Mouse (Mus musculus) stomach, embryonic 14.5 days (tissue): Measurements from ENCODE around the gene Mtap. TPM values are rescaled to one million over a fixed set of nuclear protein-coding genes. Genes with fewer than 3 reads are reported as not detected.

Experiments
- ATAC-seq: fragments of 200-750 bp; cut with Nextera tagmentation; 2 replicates; pipeline ENCODE4 v1.8.0; 2017; ENCODE audit warnings: low read depth, moderate TSS enrichment; ENCODE audit not compliant: insufficient number of reproducible peaks, insufficient read depth, low FRiP score
- H3K27ac ChIP-seq: fragments of 300-500 bp; sonication (generic); 2 replicates; pipeline ENCODE4 v1.5.1; 2014; ENCODE audit warnings: mild to moderate bottlenecking, low read length, moderate library complexity, mixed read lengths
- H3K27me3 ChIP-seq: fragments of 300-500 bp; sonication (generic); 2 replicates; pipeline ENCODE4 v1.6.1; 2014; ENCODE audit warnings: low read length, control low read depth, mixed read lengths; ENCODE audit not compliant: control insufficient read depth, insufficient read depth
- H3K36me3 ChIP-seq: fragments of 300-500 bp; sonication (generic); 2 replicates; pipeline ENCODE4 v1.6.1; 2014; ENCODE audit warnings: mild to moderate bottlenecking, control low read depth, low read length, moderate library complexity, mixed read lengths; ENCODE audit not compliant: control insufficient read depth, insufficient read depth
- H3K4me1 ChIP-seq: fragments of 300-500 bp; sonication (generic); 2 replicates; pipeline ENCODE4 v1.6.1; 2014; ENCODE audit warnings: low read length, control low read depth, mixed read lengths; ENCODE audit not compliant: control insufficient read depth, insufficient read depth
- H3K4me2 ChIP-seq: fragments of 300-500 bp; sonication (generic); replicated peaks from 2 replicates; pipeline ENCODE4 v1.6.1; 2014; ENCODE audit warnings: low read depth, low read length, control low read depth
- H3K4me3 ChIP-seq: fragments of 300-500 bp; sonication (generic); 2 replicates; pipeline ENCODE4 v1.5.1; 2014; ENCODE audit warnings: low read depth, low read length, control low read depth
- H3K9ac ChIP-seq: fragments of 300-500 bp; sonication (generic); replicated peaks from 2 replicates; pipeline ENCODE4 v1.6.1; 2014; ENCODE audit warnings: low read depth, mild to moderate bottlenecking, control low read depth, low read length, moderate library complexity, mixed read lengths
- H3K9me3 ChIP-seq: fragments of 300-500 bp; sonication (generic); 2 replicates; pipeline ENCODE4 v1.6.1; 2016; ENCODE audit warnings: low read depth, low read length, control low read depth; ENCODE audit not compliant: control insufficient read depth
- WGBS: fragments of 180-500 bp; shearing (Covaris S2); extraction: QIAGEN DNeasy Blood & Tissue Kit; methylation state at CpG from one replicate; pipeline ENCODE4 v1.1.7; 2014; 5-methylcytosine and 5-hydroxymethylcytosine counted together
- polyA plus RNA-seq: library from polyadenylated mRNA; unstranded; fragments of >200 nt; fragmentation: Nextera tagmentation; extraction: Ambion mirVana; gene quantifications from 2 replicates; pipeline ENCODE4 v1.2.1, GENCODE M21; 2014

Mtap gene
- polyA plus RNA-seq, 1 experiment from 2014 or later: 73.0 TPM

DNA sequence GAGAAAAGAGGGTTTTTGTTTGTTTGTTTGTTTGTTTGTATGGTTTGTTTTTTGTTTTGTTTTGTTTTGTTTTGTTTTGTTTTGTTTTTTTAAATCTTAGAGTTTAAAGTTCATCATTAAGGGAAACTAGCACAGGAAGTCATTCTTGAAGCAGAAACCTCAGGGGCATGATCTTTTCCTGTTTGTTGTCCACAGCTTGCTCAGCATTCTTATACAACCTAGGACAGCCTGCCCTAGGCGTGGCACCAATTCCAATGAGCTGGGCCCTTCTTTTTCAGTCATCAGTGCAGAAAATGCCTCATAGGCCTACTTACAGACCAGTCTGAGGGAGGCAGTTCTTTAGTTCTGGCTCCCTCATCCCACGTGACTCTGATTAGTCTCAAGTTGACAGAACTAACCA, 30.4 kb upstream of the Mtap start:
- no peak overlapping the region for H3K4me3 ChIP-seq
- ATAC-seq: no peak
- H3K4me1 ChIP-seq: no peaks in the 10 kb centered on the region
- H3K27me3 ChIP-seq: no peaks in the 10 kb centered on the region
- H3K4me2 ChIP-seq: no peak overlapping the region
- H3K9ac ChIP-seq: no peak overlapping the region
- 71% methylated on average over 2 of the region's 2 CpGs for WGBS
- H3K9me3 ChIP-seq: no peaks in the 10 kb centered on the region
- H3K36me3 ChIP-seq: no peaks in the 10 kb centered on the region
- no peak overlapping the region for H3K27ac ChIP-seq

DNA sequence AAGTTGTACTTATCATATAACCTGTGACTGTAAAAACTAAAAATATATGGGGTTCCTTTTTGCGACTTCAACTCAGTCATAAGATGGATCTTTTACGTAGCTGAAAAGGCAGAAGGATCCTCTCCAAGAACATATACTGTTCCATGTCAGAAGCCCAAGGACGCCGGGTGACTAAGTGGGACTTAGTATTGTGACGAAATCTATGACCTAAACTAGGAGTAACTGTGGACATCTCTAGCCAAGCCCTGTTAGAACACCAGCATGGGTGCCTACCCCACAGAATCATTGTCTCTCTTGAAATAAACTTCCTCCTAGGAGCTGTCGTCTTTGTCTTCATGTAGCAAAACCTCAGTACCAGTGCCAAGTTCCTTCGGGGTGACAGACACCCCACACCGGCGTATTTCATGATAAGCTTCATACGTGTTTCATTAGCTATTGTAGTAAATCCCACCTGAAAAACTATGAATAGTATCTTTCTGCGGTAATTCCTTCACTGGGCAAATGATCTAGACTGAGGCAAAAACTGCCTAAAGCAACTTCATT, 24.7 kb upstream of the Mtap start:
- no peak overlapping the region for H3K9ac ChIP-seq
- no peaks in the 10 kb centered on the region for H3K36me3 ChIP-seq
- no peaks in the 10 kb centered on the region for H3K4me1 ChIP-seq
- H3K4me3 ChIP-seq: no peak overlapping the region
- no peak for ATAC-seq
- no peaks in the 10 kb centered on the region for H3K27me3 ChIP-seq
- 89% methylated on average over 11 of the region's 11 CpGs for WGBS
- H3K9me3 ChIP-seq: no peaks in the 10 kb centered on the region
- H3K27ac ChIP-seq: no peak overlapping the region
- H3K4me2 ChIP-seq: no peak overlapping the region

DNA sequence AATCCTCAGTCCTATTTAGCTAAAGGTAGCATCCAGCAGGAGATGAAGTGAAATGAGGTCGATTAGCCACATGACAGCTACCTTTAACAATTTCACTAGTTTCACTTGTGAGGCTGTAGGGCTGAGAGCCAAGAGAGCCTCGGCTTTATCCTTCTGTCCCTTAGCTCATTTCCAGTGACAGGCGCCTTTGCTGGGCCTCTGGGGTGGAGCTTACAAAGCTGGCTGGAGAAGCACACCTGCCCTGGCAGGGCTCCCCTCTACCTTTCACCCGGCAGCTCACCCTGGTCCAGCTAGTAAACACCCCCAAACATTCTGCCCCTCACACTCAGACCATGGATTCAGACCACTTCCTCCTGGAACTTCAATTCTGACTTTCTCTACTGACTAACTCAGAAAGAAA, 24.1 kb upstream of the Mtap start:
- no peaks in the 10 kb centered on the region for H3K27me3 ChIP-seq
- no peaks in the 10 kb centered on the region for H3K4me1 ChIP-seq
- H3K4me2 ChIP-seq: no peak overlapping the region
- 49% methylated on average over 4 of the region's 4 CpGs for WGBS
- H3K27ac ChIP-seq: no peak overlapping the region
- no peaks in the 10 kb centered on the region for H3K9me3 ChIP-seq
- H3K4me3 ChIP-seq: no peak overlapping the region
- H3K9ac ChIP-seq: no peak overlapping the region
- no peak for ATAC-seq
- H3K36me3 ChIP-seq: no peaks in the 10 kb centered on the region

DNA sequence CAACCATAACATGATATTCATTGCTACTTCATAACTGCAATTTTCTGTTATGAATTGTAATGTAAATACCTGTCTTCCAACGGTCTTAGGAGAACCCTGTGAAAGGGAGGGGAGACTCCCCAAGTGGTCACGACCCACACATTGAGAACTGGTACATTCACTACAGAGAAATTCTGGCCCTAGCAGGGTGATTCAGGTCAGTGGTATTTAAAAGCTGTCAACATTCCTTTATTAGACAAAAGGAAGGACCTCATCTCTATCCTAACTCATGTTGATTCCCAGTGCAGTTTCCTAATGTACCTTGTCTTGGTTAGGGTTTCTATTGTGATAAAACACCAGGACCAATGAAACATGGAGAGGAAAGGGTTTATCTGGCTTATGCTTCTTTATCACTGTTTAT, 20.9 kb upstream of the Mtap start:
- Histone ChIP-seq H3K27me3 (no peaks in the 10 kb centered on the region), H3K27ac (no peak overlapping the region), H3K4me3 (no peak overlapping the region), H3K9ac (no peak overlapping the region), H3K4me1 (no peaks in the 10 kb centered on the region), H3K4me2 (no peak overlapping the region), H3K36me3 (no peaks in the 10 kb centered on the region), H3K9me3 (no peaks in the 10 kb centered on the region)
- ATAC-seq: no peak
- WGBS: 56% methylated on average over 2 of the region's 2 CpGs

DNA sequence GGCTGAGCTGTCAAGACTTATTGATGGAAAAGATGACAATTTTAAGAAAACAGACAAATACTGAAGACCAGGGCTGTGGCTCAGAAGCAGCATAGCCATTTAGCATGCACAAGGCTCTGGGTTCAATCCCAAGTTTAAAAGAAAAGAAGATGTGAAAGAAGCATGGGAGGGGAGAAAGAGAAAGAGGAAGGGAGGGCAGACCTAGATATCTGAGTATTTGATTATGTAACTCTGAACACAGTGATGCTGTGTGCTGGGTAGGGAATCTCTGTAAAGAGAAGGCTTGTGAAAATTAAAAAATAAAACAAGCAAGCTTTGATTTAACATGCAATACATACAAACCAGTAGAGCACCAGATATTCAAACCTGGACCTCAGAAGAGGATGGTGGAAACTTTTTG, 17.0 kb upstream of the Mtap start:
- Histone ChIP-seq H3K4me3 (no peak overlapping the region), H3K9ac (no peak overlapping the region), H3K36me3 (no peaks in the 10 kb centered on the region), H3K9me3 (no peaks in the 10 kb centered on the region), H3K4me1 (no peaks in the 10 kb centered on the region), H3K4me2 (no peak overlapping the region), H3K27me3 (no peaks in the 10 kb centered on the region), H3K27ac (no peak overlapping the region)
- no peak for ATAC-seq

DNA sequence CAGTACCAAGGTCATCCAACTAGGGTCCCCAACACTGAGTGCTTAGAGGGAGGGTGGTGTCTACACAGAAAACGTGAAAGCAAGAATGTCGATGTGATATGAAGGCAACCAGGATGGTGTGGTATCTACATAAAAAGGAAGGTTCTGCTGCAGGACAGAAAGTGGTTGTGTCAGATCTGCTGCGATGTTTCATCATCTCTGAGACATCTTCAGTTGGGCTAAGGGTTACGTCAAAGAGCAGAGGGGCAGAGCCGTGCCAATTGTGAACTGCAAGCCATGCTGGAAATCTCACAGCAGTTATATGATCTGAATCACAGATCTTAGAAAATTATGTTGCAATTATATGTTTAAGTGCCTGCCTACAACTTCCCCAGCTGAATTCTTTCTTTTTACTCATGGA, 16.6 kb upstream of the Mtap start:
- Histone ChIP-seq H3K4me1 (no peaks in the 10 kb centered on the region), H3K9ac (no peak overlapping the region), H3K36me3 (no peaks in the 10 kb centered on the region), H3K9me3 (no peaks in the 10 kb centered on the region), H3K27me3 (no peaks in the 10 kb centered on the region), H3K4me2 (no peak overlapping the region), H3K4me3 (no peak overlapping the region), H3K27ac (no peak overlapping the region)
- ATAC-seq: no peak
- 91% methylated on average over 5 of the region's 5 CpGs for WGBS

DNA sequence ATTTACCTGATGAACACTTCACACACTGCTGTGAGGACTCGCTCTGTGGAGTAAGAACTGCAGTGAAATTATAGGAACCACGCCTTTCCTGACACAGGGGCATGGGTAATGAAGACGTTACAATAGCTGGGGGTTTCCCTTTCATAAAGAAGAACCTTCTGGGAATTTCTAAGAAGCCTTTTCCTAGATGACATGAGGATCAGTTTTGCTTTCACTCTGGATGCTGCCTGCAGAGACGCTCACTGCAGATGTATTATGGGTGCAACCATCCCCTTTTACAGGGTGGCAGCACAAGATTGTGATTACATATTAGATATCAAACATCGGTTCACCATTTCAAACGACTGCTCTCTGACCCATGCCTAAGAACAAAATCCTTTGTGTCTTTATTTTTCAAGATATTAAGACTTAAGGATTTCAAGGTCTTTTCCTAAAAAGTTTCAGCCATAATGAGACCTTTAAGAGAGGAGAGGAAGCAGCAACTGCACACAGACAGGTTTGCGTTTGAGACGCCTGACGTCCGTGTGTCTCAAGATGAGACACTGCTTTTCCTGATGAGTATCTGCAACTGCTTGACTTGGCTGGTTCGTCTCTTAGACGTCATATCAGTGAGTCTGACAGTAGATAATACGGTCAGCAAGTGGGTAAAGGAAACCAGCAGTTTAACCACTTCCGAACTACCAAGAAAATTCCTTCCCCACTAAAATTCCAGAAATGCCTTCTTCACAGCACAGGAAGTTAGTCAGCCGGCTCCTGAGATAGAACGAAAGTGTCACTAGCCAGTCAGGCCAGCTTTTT, 13.3 kb upstream of the Mtap start:
- 56% methylated on average over 16 of the region's 16 CpGs for WGBS
- Histone ChIP-seq H3K4me2 (no peak overlapping the region), H3K9ac (no peak overlapping the region), H3K27ac (no peak overlapping the region), H3K36me3 (no peaks in the 10 kb centered on the region), H3K27me3 (no peaks in the 10 kb centered on the region), H3K4me3 (no peak overlapping the region), H3K9me3 (no peaks in the 10 kb centered on the region), H3K4me1 (no peaks in the 10 kb centered on the region)
- ATAC-seq: no peak

DNA sequence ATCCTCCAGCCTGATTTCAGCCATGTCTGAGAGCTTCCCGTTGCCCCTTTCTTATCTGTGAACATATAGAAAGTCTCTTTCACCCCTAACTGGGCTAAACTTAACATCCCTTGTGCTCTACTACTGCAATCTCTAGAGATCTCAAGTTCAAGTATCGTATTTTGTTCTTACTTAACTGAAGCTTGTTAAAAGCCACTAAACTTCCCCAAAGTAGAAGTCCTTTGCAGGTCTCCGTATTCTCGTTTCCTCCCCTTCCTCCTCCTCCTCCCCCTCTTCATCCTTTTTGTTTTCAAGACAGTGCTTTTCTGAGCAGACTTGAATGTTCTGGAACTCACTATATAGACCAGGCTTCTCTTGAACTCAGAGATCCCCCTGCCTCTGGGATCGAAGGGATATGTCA, 9.2 kb upstream of the Mtap start:
- Histone ChIP-seq H3K36me3 (no peaks in the 10 kb centered on the region), H3K9me3 (no peaks in the 10 kb centered on the region), H3K27ac (no peak overlapping the region), H3K4me2 (0 out of 2 replicates have a peak overlapping the region, but pooled peaks have one; percentile 8), H3K4me1 (no peaks in the 10 kb centered on the region), H3K4me3 (peak overlapping the region; percentile 2; the same call in 1 of the 2 replicates), H3K27me3 (no peaks in the 10 kb centered on the region), H3K9ac (no peak overlapping the region)
- WGBS: 50% methylated on average over 5 of the region's 5 CpGs
- no peak for ATAC-seq
